Mouse (Mus musculus): ENCODE data around the gene 6430531B16Rik.
A peak's percentile ranks its signal among the peaks of the same experiment; 100 is the strongest.

Gene 6430531B16Rik

DNA sequence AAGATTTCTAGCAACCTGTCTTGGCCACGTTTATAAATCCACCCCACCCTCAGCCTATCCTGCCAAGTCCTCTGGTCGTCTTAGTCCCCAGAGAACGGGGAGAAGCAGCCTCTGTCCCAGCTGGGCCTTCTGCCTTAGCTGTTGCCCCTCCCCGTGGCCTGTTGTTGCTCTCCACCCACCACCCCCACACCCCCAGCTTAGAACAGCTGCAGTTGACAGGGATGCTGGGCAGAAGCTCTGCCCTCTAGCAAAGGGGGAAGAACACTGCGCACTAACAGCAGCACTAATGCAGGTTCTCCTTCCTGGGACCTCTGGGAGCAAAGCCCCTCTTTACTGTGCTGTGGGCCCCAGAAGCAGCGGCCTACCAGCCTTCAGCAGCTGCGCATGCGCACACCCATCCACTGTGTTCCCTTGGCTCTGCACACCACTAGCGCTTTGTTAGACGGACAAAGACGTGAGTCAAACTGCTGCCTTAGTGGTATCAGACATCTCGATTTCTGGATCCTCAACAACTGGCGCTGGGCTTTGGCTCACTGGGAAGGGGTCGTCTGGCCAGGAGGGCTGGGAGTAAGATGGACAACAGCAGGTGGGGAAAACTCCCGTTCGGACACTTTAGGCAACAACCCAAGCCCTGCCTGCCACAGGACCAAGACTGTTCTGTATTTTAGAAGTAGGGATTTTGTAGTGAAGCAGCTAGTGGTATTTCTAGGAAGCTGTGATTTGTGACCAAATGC lies 37.9 kb downstream of the 6430531B16Rik start:
- DNase-seq (ENCODE audit: low read depth, low spot score): no peak

DNA sequence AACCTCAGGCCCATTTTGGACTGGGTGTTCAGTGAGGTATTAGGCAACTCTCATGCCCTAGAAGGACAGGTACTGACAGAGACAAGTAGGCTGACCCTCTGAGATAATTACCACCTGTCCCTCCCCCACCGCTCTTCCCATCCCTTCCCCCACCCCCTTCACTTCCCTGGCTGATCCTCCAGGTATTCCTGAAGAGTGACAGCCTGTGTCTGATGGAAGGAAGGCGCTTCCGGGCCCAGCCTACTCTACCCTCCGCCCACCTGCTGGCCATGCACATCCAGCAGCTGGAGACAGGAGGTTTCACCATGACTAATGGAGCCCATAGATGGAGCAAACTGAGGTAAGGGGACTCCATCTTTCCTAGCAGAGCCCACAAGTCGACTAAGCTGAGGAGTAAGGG lies 40.7 kb downstream of the 6430531B16Rik start:
- no peak for DNase-seq (ENCODE audit: low read depth, low spot score)

GRCm38 (mm10) chr7:139937138-139937537 lies 41.4 kb downstream of the 6430531B16Rik start:
- DNase-seq (ENCODE audit: low read depth, low spot score): no peak

DNA sequence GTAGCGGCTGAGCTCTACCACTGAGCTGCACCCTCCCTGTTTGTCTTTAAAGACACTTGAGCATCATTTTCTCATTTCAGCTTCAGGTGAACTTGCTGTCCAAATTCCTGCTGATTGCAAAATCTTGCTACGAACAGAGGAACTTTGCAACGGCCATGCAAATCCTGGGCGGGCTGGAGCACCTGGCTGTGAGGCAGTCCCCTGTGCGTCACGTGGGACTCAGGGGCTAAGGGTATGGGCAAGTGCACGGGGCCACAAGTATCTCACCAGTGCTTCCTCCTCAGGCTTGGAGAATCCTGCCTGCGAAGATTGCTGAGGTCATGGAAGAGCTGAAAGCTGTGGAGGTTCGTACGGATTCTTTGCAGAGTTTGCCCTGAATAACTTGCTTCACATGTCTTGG lies 41.9 kb downstream of the 6430531B16Rik start:
- DNase-seq (ENCODE audit: low read depth, low spot score): no peak

GRCm38 (mm10) chr7:139930732-139931131 lies 47.8 kb downstream of the 6430531B16Rik start:
- DNase-seq (ENCODE audit: low read depth, low spot score): peak; percentile 40
